20 mouse cellular contexts compared by ENCODE assay signal in genomic region chr2:35057243-35057642, GRCm38 (mm10). TPM values are rescaled to one million over a fixed set of nuclear protein-coding genes. Genes with fewer than 3 reads are reported as not detected.
"Had no signal": no experiment of that assay in that cellular context is flagged by ENCODE, and none has a peak within 500 bp of the region (broad histone marks: within the 10 kb centered on the region; RNA-seq: fewer than 3 reads in every experiment).

No protein-coding gene starts in this region.

- DNase-seq: retina, postnatal 1 day; right cerebral cortex, adult 18-20 months; right cerebral cortex, postnatal 14 days; right cerebral cortex, postnatal 25 days; right cerebral cortex, postnatal 4 days; spleen, adult 18-20 months; thymus, adult 18-20 months; thymus, adult 2 months; thymus, postnatal 14 days; thymus, postnatal 25 days; thymus, postnatal 36 days; thymus, postnatal 4 days had no signal

- H3K9ac ChIP-seq: neural tube, embryonic 13.5 days; neural tube, embryonic 15.5 days; stomach, embryonic 15.5 days had no signal

- H3K9me3 ChIP-seq: neural tube, embryonic 13.5 days; neural tube, embryonic 15.5 days; stomach, embryonic 15.5 days had no signal

- H3K36me3 ChIP-seq: neural tube, embryonic 13.5 days; neural tube, embryonic 15.5 days; stomach, embryonic 15.5 days had no signal

- H3K27me3 ChIP-seq: neural tube, embryonic 13.5 days; neural tube, embryonic 15.5 days; stomach, embryonic 15.5 days had no signal

- H3K27ac ChIP-seq: neural tube, embryonic 13.5 days; neural tube, embryonic 15.5 days; stomach, embryonic 15.5 days; stomach, postnatal 0 days had no signal

- H3K4me2 ChIP-seq: neural tube, embryonic 13.5 days; neural tube, embryonic 15.5 days; stomach, embryonic 15.5 days had no signal

- H3K4me1 ChIP-seq: neural tube, embryonic 13.5 days; neural tube, embryonic 15.5 days; stomach, embryonic 15.5 days had no signal

- H3K4me3 ChIP-seq: neural tube, embryonic 13.5 days; neural tube, embryonic 15.5 days; stomach, embryonic 15.5 days had no signal

RNA-seq across cellular contexts. Expression of gene Hc, which starts 4.0 kb away (rescaled TPM):
- total RNA-seq: neutrophil, adult 5-6 weeks had no signal
- polyA plus RNA-seq: neural tube, embryonic 13.5 days; small intestine, adult 2 months; spleen, adult 2 months; stomach, embryonic 14.5 days had no signal
